Mouse (Mus musculus): Measurements from ENCODE around the gene Umod. TPM values are rescaled to one million over a fixed set of nuclear protein-coding genes. Genes with fewer than 3 reads are reported as not detected.

Gene Umod
- total RNA-seq (2021): not detected
- long read RNA-seq, experiment 1: 0 reads
- long read RNA-seq, experiment 2: 0 reads

DNA sequence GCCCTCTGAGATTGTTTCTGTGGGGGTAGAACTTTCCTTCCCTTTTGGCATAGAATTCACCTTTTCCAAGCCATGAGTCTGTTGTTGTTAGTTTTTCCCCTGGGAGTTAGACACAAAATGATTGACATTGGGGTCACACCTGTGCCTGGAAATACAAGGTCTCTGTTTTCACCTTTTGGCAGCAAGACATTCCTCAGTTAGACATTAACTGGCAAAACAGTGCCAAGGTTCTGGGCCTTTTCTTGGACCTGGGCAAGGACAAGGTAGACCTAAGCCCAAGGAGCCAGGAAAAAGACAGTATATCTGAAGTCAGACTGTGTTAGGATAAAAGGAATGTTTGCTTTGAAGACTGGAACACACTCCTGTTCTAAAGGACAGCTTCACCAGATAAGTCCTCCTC is at the start of gene Umod:
TSS of gene Umod (minus strand) at position 27 of the 400 bp plus-strand sequence.
- no peak for DNase-seq

GRCm38 (mm10) chr7:119528617-119529016 is 49.5 kb upstream of the Umod start:
- intact Hi-C loops (cut with DNase I): no loop called here
- no peak for DNase-seq

More for the DNA sequence above, at the start of gene Umod:
- intact Hi-C loops (cut with DNase I): no loop called here

- intact Hi-C loops (cut with DNase I): no loop called here
- no peak for DNase-seq
Observed at GRCm38 (mm10) chr7:119527548-119527947, 48.5 kb upstream of the Umod start.

GRCm38 (mm10) chr7:119527135-119527534 is 48.1 kb upstream of the Umod start:
- no peak for DNase-seq
- intact Hi-C loops (cut with DNase I): no loop called here

- intact Hi-C loops (cut with DNase I): no loop called here
- no peak for DNase-seq
Observed at GRCm38 (mm10) chr7:119526486-119526885, 47.4 kb upstream of the Umod start.

- intact Hi-C loops (cut with DNase I): no loop called here
- peak; percentile 33 to 54 for DNase-seq
Observed at GRCm38 (mm10) chr7:119525881-119526281, 46.8 kb upstream of the Umod start.

DNA sequence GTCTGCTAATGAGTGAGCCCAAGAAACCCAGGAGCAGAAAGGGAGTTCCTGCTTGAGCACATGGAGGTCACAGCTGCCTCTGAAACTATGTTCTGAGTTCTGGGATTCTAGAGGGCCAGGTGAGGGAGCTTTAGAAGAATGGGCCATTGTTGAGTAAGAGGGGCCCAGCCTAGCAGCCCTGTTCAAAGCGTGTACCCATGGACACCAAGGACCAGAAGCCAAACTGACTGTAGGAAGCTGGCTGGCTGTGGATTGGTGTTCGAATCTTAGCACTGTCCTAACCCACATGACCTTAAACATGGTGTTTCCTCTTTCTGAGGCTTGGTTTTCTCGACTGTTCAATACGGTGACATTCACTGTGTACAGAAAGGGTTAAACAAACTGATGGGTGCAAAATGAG is 44.3 kb upstream of the Umod start, which contains the start of gene Pdilt:
TSS of gene Pdilt (minus strand) at position 101 of the 400 bp plus-strand sequence.
- intact Hi-C loops (cut with DNase I): no loop called here
- DNase-seq: no peak

GRCm38 (mm10) chr7:119522385-119522784 is 43.3 kb upstream of the Umod start:
- no peak for DNase-seq
- intact Hi-C loops (cut with DNase I): no loop called here

GRCm38 (mm10) chr7:119521816-119522215 is 42.7 kb upstream of the Umod start:
- intact Hi-C loops (cut with DNase I): no loop called here
- no peak for DNase-seq

GRCm38 (mm10) chr7:119519654-119520053 is 40.6 kb upstream of the Umod start:
- intact Hi-C loops (cut with DNase I): loop anchor here (10.0 kb wide), 2 partner anchors 505 to 755 kb away; no protein-coding TSS in a partner anchor
- peak; percentile 51 to 63 for DNase-seq

DNA sequence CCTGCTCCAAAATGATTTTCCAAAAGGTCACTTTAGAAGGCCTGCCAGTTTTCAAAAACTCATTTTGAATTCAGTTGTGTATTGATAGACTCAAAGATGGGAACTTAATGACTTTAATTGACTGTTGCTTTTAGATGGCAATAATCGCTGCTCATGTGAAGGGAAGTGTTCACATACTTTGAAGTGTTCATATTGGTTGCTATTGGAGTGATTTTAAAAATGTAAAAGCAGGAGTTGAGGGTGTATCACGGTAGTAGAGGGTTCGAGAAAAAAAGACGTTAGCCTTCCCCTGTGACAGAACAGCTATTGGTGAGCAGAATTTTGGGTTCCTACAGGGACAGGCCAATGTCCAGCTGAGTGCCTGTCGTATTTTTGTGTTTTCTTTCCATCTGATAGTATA is 40.1 kb upstream of the Umod start, which contains the start of gene Acsm5:
TSS of gene Acsm5 (plus strand) at position 301 of the 400 bp plus-strand sequence.
- DNase-seq: no peak
- intact Hi-C loops (cut with DNase I): loop anchor here (10.0 kb wide), 2 partner anchors 504 to 754 kb away; no protein-coding TSS in a partner anchor

DNA sequence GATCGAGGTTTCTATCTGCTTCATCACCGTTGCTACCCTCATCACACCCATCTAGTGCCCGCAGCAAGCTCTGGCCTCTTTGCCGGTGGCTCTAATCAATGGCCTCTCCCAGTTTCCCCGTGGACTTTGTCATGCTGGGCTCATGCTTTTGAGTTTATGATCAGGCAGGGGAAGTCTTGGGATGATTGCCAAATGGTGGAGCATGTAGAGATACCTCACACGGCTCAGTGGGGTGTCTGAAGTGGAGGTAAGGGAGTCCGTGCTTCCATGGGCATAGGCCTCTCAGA is 37.1 kb upstream of the Umod start:
- DNase-seq: no peak
- intact Hi-C loops (cut with DNase I): loop anchor here (10.0 kb wide), 2 partner anchors 501 to 751 kb away; no protein-coding TSS in a partner anchor

GRCm38 (mm10) chr7:119515492-119516271 is 36.6 kb upstream of the Umod start:
- peak; percentile 30 to 59 for DNase-seq
- intact Hi-C loops (cut with DNase I): loop anchor here (10.0 kb wide), 2 partner anchors 501 to 751 kb away; no protein-coding TSS in a partner anchor

- intact Hi-C loops (cut with DNase I): loop anchor here (10.0 kb wide), 2 partner anchors 498 to 748 kb away; no protein-coding TSS in a partner anchor
- DNase-seq: peak in 1 of 2 experiments; percentile 25
Observed at GRCm38 (mm10) chr7:119513056-119513455, 34.0 kb upstream of the Umod start.

- intact Hi-C loops (cut with DNase I): loop anchor here (10.0 kb wide), 2 partner anchors 496 to 746 kb away; no protein-coding TSS in a partner anchor
- DNase-seq: no peak
Observed at GRCm38 (mm10) chr7:119511143-119511542, 32.1 kb upstream of the Umod start.

GRCm38 (mm10) chr7:119490041-119490780 is 11.1 kb upstream of the Umod start:
- DNase-seq: no peak
- intact Hi-C loops (cut with DNase I): no loop called here

DNA sequence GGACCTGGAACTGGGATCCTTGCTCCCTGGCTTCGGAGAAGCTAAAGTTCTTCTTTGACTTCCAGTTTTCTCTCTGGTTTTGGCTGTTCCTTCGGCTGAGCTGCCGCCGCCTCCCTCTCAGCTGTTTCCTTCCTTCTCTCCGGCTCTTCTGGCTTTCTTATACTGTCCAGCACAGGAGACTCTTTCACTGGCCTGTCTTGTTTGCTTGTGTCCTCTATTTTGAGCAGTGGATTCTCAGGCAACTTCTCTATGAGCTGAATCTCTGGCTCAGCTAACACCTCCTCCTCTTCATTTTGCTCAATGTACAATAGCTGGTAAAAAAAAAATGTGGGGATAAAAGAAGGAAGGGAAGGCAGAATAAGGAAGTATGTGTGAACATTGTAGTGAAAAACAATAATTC is 7.6 kb upstream of the Umod start:
- no peak for DNase-seq
- intact Hi-C loops (cut with DNase I): no loop called here

DNA sequence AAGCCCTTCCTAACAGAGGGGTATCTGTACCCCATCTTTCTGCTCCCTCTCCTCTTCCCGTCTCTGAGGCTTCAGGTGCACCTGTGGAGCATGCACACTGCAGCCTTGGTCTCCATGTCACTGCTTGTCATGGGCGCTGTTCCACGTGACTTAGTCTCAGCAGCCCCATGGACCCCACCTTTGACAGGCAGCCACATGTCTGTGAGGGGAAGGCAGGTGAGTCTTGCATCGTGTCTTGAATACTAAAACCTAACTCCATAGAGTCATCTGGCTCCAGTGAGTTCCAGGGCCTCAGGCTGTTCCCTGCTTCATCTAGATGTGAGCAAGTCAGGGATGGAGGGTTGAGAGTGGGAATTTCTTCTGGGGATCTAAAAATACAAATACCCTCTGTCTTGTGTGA is 5.1 kb upstream of the Umod start:
- intact Hi-C loops (cut with DNase I): no loop called here
- no peak for DNase-seq

DNA sequence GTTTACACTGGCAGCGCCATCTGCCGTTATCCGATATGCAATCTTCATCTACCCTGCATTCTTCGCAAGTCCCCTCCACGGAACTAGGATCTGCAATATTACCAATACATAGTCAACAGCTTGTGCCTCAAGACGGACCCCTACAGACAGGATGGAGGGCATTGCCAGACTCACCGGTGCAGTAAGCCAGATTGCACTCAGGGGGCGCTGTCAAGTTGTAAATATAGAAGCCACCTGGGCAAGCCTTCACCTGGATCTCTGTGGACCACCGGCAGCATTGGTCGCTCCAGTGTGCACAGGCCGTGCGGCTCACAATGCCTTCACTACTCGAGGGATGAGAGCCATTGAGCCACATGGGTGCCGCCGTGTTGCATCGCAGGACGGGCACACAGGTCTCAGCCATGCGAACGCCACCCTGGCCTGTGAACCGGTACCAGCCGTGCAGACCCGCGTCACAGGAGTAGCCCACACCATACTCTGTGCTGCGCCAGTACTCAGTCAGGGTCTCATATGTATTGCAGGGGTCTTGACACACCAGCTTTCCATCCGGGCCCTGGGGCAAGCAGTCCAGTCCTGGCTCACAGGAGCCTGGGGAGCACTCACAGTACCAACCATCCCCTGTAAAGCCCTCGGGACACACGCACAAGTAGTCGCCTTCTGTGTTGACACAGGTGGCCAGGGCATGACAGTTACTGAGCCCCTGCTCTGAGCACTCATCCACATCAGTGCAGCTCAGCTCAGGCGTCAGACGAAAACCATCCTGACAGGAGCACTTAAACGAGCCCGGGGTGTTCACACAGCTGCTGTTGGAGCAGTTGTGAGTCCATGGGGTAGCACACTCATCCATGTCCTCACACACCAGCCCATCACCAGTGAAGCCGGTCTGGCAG is 2.3 kb downstream of the Umod start:
- intact Hi-C loops (cut with DNase I): no loop called here
- DNase-seq: no peak

- intact Hi-C loops (cut with DNase I): no loop called here
- DNase-seq: no peak
Observed at GRCm38 (mm10) chr7:119459185-119459584, 19.9 kb downstream of the Umod start, which contains the start of gene Gp2. Gp2 (minus strand) TSS chr7:119459285.
